In genomic region chr13:9653018-9653417, GRCm38 (mm10) we compare ENCODE assay signal across 16 mouse cellular contexts.
"Had no signal": no experiment of that assay in that cellular context is flagged by ENCODE, and none has a peak within 500 bp of the region (broad histone marks: within the 10 kb centered on the region; RNA-seq: fewer than 3 reads in every experiment).

No protein-coding gene starts in this region.

- H3K4me2 ChIP-seq: neural tube, embryonic 13.5 days; neural tube, embryonic 15.5 days; stomach, embryonic 15.5 days had no signal

- H3K36me3 ChIP-seq: stomach, embryonic 15.5 days had no signal

- DNase-seq: retina, postnatal 1 day; right cerebral cortex, adult 18-20 months; right cerebral cortex, postnatal 14 days; right cerebral cortex, postnatal 25 days; right cerebral cortex, postnatal 4 days; spleen, adult 18-20 months; thymus, adult 18-20 months; thymus, adult 2 months; thymus, postnatal 14 days; thymus, postnatal 25 days; thymus, postnatal 36 days; thymus, postnatal 4 days had no signal

- H3K4me3 ChIP-seq: neural tube, embryonic 13.5 days; neural tube, embryonic 15.5 days; stomach, embryonic 15.5 days had no signal

- H3K9ac ChIP-seq: neural tube, embryonic 13.5 days; neural tube, embryonic 15.5 days; stomach, embryonic 15.5 days had no signal

- H3K27me3 ChIP-seq: neural tube, embryonic 13.5 days; neural tube, embryonic 15.5 days; stomach, embryonic 15.5 days had no signal

- H3K27ac ChIP-seq: neural tube, embryonic 13.5 days; neural tube, embryonic 15.5 days; stomach, embryonic 15.5 days; stomach, postnatal 0 days had no signal

- H3K4me1 ChIP-seq: neural tube, embryonic 13.5 days; neural tube, embryonic 15.5 days; stomach, embryonic 15.5 days had no signal

- H3K9me3 ChIP-seq: neural tube, embryonic 13.5 days; neural tube, embryonic 15.5 days; stomach, embryonic 15.5 days had no signal
